Mouse (Mus musculus) monocyte, adult 5-6 weeks (primary cell): ENCODE measurements around the gene Igf1r. TPM values are rescaled to one million over a fixed set of nuclear protein-coding genes. Genes with fewer than 3 reads are reported as not detected.

Experiments
- ATAC-seq: fragments of 153-309, 156-312 bp; replicated peaks from 2 replicates; pipeline ENCODE4 v1.8.0; 2017; ENCODE audit warnings: mild to moderate bottlenecking; ENCODE audit not compliant: low TSS enrichment, insufficient number of reproducible peaks, severe bottlenecking, poor library complexity, low FRiP score
- total RNA-seq: library from RNA; stranded (forward); fragments of 200-1000, 200-491, 200-594 nt; gene quantifications from 3 replicates; pipeline ENCODE4 v1.2.3, GENCODE M21; 2017

Igf1r gene
- total RNA-seq, 1 experiment from 2014 or later, result 9.1 TPM

DNA sequence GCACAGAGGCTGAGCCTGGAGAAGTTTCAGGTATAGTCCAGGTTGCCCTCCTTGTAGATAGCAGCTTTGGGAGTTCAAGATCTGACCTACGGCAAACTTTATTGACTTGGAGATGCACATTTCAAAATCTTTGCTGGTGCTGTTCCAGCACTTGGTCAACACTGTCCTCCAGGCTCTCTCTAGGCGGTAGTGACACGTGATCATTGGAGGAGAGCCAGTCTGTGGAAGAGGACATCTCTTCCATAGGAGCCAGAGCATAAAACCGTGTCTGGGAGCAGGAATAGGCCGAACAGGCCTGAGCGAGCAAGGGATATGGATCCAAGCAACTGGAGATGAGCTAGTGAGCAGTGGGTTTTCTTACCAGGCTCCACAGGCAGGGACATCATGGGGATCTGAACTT lies 113.3 kb downstream of the Igf1r start:
- ATAC-seq, result no peak

DNA sequence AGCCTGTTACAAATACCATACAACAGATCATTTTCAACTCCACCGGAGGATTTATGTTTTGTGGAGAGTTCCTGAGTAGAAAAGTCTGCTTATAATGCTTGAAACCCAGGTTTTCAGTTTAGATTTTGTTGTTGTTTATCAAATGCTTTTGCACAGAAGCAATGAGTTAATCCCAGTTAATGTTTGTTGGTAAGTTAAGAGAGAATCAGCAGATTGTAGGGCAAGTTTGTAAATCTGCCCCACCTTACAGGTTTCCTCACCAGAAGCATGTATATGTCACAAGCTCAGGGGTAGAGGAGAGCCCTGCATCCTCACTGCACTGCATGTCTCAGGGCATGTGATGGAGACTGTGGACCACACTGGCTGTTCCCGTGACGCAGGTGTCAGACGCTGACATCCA lies 114.7 kb downstream of the Igf1r start:
- ATAC-seq, result no peak

- no peak for ATAC-seq
Measured at GRCm38 (mm10) chr7:68069324-68069723, 116.7 kb downstream of the Igf1r start.

DNA sequence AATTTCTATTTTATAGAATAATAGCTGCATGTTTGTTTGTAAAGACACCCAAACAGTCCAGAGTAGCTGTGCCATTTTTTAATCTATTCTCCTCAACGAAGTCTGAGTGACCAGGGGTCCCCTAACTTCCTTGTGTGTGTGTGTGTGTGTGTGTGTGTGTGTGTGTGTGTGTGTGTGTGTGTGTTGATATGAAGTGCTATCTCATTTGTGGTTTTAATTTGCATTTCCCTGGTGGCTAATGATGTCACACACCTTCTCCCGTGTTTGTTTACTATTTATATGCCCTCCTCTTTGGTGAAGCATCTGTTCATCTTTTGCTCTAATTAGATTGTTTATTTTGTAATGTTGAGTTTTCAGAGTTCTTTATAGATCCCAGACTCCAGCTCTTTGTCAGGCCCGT lies 117.4 kb downstream of the Igf1r start:
- no peak for ATAC-seq

DNA sequence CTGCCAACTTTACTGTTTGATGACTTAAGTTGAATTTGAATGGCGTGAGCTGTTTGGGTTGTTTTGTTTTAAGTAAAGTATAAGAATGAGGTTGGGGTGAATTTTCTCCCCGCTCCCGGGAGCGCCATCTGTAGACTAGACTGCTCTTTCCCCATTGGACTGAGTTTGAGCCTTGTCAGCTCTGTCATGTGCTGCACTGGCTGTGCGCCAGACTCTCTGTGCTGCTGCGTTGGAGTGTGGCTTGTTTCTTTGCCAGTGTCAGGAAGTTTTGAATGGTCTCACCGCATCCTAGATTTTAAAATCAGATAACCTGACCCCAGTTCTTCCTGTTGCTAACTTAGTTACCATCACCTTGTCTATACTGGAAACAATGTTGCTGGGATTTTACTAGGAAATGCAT lies 118.0 kb downstream of the Igf1r start:
- no peak for ATAC-seq

DNA sequence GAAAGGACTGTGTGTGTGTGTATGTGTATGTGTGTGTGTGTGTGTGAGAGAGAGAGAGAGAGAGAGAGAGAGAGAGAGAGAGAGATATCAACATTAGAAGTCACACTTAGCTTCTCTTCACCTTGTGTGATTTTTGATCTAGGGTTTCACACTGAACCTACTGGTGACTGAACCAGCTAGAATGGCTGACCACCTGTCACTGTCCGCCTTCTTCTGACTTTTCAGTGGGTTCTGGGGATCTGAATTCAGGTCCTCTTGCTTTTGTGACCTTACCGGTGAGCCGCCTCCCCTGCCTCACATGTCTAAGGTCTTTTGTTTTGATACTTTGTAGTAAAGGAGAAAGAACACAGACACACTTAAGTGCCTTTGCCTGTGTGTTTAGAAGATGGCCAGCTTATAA lies 118.4 kb downstream of the Igf1r start:
- ATAC-seq, result no peak

DNA sequence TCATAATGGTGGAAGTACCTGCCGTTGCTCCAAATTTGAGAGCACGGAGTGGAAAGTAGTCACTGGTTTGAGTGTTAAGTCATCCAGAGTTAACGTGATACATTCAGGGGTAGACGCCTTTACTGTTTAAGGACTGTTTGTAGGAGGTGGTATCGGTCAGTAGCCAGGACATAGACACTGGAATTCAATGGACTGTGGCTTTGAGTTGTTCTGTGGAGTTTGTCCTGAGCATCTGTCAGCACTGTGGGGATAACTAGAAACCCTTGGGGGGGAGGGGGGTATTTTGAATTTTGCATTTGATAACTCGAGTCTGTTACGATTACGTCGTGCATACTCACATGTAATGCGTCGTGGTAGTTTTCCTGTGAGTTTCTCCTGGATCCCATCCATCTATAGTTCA lies 119.1 kb downstream of the Igf1r start:
- ATAC-seq, result no peak

GRCm38 (mm10) chr7:68072524-68073459 lies 120.2 kb downstream of the Igf1r start:
- ATAC-seq, result no peak

DNA sequence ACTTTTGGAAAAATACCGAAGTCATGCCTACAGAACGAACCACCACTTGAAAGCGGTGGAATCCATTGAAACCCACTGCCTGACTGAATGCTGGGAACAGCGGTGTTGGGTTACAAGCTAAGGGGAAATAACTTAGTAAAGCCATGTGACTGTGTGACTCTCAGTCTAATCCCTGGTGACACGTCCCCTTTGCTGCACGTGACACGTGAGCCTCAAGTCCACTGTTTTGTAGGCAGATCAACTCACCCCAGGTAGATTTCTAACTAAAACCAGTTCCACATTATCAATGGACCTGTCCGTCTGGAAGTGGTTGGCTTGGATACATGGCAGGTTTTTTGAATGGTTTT lies 120.8 kb downstream of the Igf1r start:
- no peak for ATAC-seq

GRCm38 (mm10) chr7:68074748-68075147 lies 122.1 kb downstream of the Igf1r start:
- ATAC-seq, result no peak

- no peak for ATAC-seq
Measured at GRCm38 (mm10) chr7:68075401-68075800, 122.8 kb downstream of the Igf1r start.

DNA sequence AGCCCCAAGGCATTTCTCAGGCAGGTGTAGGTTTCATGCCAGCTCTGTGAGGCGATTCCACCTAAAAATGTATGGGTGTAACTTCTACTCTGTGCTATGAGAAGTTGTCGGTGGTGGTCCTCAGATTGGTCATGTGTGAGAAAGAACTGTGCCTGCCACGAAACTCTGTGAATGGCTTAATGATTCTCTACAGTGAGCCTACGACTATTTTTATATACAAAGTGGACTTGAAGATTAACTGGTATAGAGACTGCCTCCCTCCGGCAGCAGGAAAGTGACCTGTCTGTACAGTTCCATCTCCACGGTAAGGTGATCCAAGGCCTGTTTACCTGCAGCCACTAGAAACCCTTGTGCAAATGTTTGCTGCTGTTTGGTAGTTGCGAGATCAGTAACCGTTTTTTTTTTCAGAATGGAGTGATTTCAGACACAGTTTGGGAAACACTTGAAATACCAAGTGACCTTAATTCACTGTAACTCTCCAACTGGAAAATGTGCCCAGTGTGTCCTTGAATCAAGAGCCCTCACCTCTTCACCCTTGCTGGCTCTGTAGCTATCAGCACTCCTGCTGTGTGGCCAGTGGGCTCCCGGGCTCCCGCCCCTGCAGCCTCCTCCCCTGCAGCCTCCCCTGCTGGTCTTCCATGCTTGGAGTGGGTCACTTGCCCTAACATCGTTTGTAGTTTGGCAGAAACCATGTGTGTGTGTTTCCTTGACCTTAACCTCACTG lies 127.7 kb downstream of the Igf1r start:
- ATAC-seq, result no peak

DNA sequence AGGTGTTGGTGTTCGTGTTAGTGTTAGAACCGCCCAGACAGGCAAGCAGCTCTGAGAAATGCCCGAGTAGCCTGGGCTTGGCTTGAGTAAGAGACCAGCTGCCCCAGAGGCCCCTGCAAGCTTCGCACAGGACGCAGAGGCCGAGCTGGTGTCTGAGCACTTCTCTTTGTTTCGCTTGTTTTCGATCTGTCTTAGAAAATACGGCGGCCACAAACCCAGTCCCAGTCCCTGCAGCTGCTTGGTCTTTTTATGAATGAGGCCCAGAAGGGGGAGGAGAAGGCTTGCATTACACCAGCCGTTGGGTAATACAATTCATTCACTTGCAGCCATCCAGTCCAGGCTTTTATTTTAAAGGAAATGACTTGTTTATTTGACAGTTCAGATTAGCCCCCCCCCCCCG lies 132.7 kb downstream of the Igf1r start:
- no peak for ATAC-seq

GRCm38 (mm10) chr7:68085870-68086341 lies 133.3 kb downstream of the Igf1r start:
- no peak for ATAC-seq

DNA sequence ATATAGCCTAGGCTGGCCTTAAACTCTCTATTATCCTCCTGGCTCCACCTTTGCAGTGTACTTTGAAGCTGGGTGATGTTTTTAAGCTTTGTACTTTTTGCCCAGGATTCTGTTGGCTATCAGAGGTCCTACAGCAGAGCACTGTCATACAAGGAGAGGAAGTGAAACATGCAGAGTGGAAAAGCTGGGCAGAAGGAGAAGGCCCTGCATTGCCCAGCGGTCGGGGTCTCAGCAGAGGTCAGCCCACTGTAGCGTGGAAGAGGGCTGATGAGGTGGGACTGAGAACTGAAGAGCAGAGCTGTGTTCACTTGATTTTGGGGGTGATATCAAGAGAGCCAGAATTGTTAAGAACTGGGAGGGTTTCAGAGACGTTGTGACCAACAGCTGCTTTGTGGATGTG lies 134.9 kb downstream of the Igf1r start:
- ATAC-seq, result peak; percentile 42; the same call in 1 of the 2 replicates

- ATAC-seq, result no peak
Measured at GRCm38 (mm10) chr7:68088825-68089224, 136.2 kb downstream of the Igf1r start.

DNA sequence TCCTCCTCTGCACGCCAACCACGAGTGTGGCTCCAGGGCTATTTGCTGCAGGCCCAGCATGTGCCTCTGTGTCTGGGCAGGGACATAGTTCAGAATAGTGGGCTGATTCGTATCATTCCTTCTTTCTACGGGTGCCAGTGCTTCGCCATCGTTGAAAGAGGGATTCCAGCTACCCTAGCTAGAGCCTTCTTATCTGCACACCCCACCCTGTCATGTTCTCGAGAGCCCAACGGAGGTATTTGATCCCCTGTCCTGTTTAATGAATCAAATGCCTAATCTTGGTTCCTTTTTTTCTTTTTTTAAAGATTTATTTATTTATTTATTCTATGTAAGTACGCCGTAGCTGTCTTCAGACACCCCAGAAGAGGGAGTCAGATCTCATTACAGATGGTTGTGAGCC lies 137.1 kb downstream of the Igf1r start:
- ATAC-seq, result no peak

DNA sequence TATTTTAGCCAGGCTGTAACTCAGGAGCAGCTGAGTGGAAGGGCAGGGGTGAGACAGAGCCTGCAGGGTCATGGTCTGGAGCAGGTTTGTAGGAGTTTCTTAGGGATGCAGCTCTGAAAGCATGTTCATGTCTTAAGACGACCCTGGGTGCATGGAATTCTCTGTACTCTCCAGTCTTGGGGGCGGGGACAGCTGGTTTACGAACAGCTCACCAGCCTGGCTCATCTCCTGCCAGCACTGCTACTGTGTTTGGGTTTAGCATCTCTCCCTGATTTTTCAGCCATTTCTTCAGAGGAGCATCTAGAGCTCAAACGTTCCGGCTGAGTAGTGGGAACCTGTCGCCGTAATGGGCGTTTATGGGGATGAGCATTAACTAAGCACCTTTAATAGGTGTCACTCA lies 137.9 kb downstream of the Igf1r start:
- ATAC-seq, result no peak

DNA sequence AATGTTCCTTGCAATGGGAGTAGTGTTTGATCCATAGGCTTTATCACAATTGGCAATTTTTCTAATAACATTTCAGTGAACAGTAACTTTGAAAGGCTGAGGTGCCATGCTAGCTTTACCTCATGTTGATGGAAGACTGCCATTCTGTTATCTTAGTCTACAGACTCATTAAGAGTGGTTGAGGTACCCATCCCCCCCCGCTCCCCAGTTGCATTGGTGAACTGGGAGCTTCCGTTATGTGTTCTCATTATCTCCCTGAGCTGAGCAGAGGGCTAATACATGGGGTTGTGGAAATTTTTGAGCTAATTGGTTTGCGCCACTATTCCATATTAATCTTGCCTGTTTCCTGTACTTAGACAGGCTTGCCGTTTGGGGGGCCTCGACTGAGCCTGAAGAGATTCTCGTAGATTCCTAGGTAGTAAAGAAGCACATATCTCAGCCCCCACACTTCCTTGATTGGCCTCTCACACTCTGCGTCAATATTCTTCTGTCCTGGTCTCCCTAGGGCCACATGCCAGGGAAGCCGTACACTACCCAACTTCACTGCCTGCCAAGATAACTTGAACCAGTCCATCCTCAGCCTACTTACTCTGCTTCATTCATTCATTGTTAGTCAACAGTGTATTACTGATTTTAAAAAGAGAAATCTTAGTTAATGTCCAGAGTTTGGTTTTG lies 139.8 kb downstream of the Igf1r start:
- ATAC-seq, result no peak
